Mouse (Mus musculus) MEL (cell line): ENCODE measurements around the gene Coro7. TPM values are rescaled to one million over a fixed set of nuclear protein-coding genes. Genes with fewer than 3 reads are reported as not detected.

Source experiments
- DNase-seq: peaks from one replicate; pipeline ENCODE4 v3.0.0; 2011; ENCODE audit warnings: low read depth, low spot score
- H3K27ac ChIP-seq: 2 replicates; pipeline ENCODE4 v1.5.1; 2012; ENCODE audit warnings: low read depth, mild to moderate bottlenecking, control low read depth, low read length, moderate library complexity; ENCODE audit not compliant: control insufficient read depth
- H3K27me3 ChIP-seq, 2 experiments: fragments of 150-350 bp in 1 of 2; sonication (generic) in 1 of 2; 2 replicates each; pipeline ENCODE4 v1.6.1; 2012; ENCODE audit warnings: low read length in 2 of 2, mild to moderate bottlenecking in 2 of 2, improper control_type of control experiment in 1 of 2, moderate library complexity in 1 of 2; ENCODE audit not compliant: insufficient read depth in 2 of 2, control insufficient read depth in 1 of 2
- H3K36me3 ChIP-seq, 2 experiments: 2 replicates each; pipeline ENCODE4 v1.6.1; 2012 to 2014; ENCODE audit warnings: low read length in 2 of 2, improper control_type of control experiment in 1 of 2, inconsistent platforms in 1 of 2, mild to moderate bottlenecking in 1 of 2; ENCODE audit not compliant: insufficient read depth in 2 of 2, control insufficient read depth in 1 of 2
- H3K4me1 ChIP-seq, 2 experiments: fragments of 150-350 bp in 1 of 2; sonication (generic) in 1 of 2; 2 replicates each; pipeline ENCODE4 v1.6.1; 2012; ENCODE audit warnings: low read length in 2 of 2, improper control_type of control experiment in 1 of 2, mild to moderate bottlenecking in 1 of 2; ENCODE audit not compliant: insufficient read depth in 2 of 2, control insufficient read depth in 1 of 2
- H3K4me3 ChIP-seq, 2 experiments: fragments of 150-350 bp in 1 of 2; sonication (generic) in 1 of 2; 2 replicates each; pipeline ENCODE4 v1.5.1; 2012; ENCODE audit warnings: low read depth in 2 of 2, low read length in 2 of 2, mild to moderate bottlenecking in 2 of 2, moderate library complexity in 2 of 2, control low read depth in 1 of 2, improper control_type of control experiment in 1 of 2; ENCODE audit not compliant: control insufficient read depth in 1 of 2, insufficient read depth in 1 of 2
- H3K79me2 ChIP-seq: 2 replicates; pipeline ENCODE4 v1.6.1; 2012; ENCODE audit warnings: mild to moderate bottlenecking, low read length, moderate library complexity; ENCODE audit not compliant: control insufficient read depth, poor library complexity, insufficient read depth
- H3K9ac ChIP-seq: 2 replicates; pipeline ENCODE4 v1.6.1; 2012; ENCODE audit warnings: low read depth, mild to moderate bottlenecking, control low read depth, low read length, moderate library complexity; ENCODE audit not compliant: control insufficient read depth, poor library complexity, severe bottlenecking
- H3K9me3 ChIP-seq: fragments of 150-350 bp; sonication (generic); replicated peaks from 2 replicates; pipeline ENCODE4 v1.6.1; 2012; ENCODE audit warnings: mild to moderate bottlenecking, low read length, improper control_type of control experiment, moderate library complexity; ENCODE audit not compliant: insufficient read depth
- CHD1 ChIP-seq: IDR thresholded peaks from 2 replicates; pipeline ENCODE4 v1.6.1; 2012; ENCODE audit warnings: low read depth, mild to moderate bottlenecking, inconsistent platforms, low read length, improper control_type of control experiment
- CTCF ChIP-seq, 3 experiments: IDR thresholded peaks in 2 of 3; conservative IDR thresholded peaks in 1 of 3; 2 replicates each; pipeline ENCODE4 v1.5.1; 2011 to 2012; ENCODE audit warnings: low read length in 3 of 3, low read depth in 2 of 3, mild to moderate bottlenecking in 2 of 3, improper control_type of control experiment in 1 of 3, inconsistent platforms in 1 of 3, mixed read lengths in 1 of 3, moderate library complexity in 1 of 3; ENCODE audit not compliant: control insufficient read depth in 1 of 3, insufficient read depth in 1 of 3, poor library complexity in 1 of 3, severe bottlenecking in 1 of 3
- E2F4 ChIP-seq: IDR thresholded peaks from 2 replicates; pipeline ENCODE4 v1.6.1; 2011; ENCODE audit warnings: low read depth, low read length, improper control_type of control experiment, borderline replicate concordance
- ETS1 ChIP-seq: IDR thresholded peaks from 2 replicates; pipeline ENCODE4 v1.6.1; 2012; ENCODE audit warnings: low read depth, mild to moderate bottlenecking, inconsistent platforms, low read length, improper control_type of control experiment, moderate library complexity
- GATA1 ChIP-seq: IDR thresholded peaks from 2 replicates; pipeline ENCODE4 v1.6.1; 2011; ENCODE audit warnings: low read depth, low read length, improper control_type of control experiment
- MAZ ChIP-seq: IDR thresholded peaks from 2 replicates; pipeline ENCODE4 v1.6.1; 2012; ENCODE audit warnings: low read depth, mild to moderate bottlenecking, inconsistent platforms, low read length, improper control_type of control experiment
- MEF2A ChIP-seq: IDR thresholded peaks from 2 replicates; pipeline ENCODE4 v1.6.1; 2014; ENCODE audit warnings: low read depth, mild to moderate bottlenecking, inconsistent platforms, low read length, improper control_type of control experiment; ENCODE audit not compliant: poor library complexity, insufficient replicate concordance, severe bottlenecking; ENCODE audit errors: extremely low read depth
- NELFE ChIP-seq: IDR thresholded peaks from 2 replicates; pipeline ENCODE4 v1.6.1; 2011; ENCODE audit warnings: low read depth, low read length, improper control_type of control experiment
- NRF1 ChIP-seq: IDR thresholded peaks from 2 replicates; pipeline ENCODE4 v1.6.1; 2014; ENCODE audit warnings: low read depth, mild to moderate bottlenecking, inconsistent platforms, low read length, improper control_type of control experiment, moderate library complexity; ENCODE audit not compliant: poor library complexity, insufficient read depth, severe bottlenecking
- POLR2A ChIP-seq, 2 experiments: IDR thresholded peaks; 2 replicates each; pipeline ENCODE4 v1.6.1; 2011 to 2012; ENCODE audit warnings: low read length in 2 of 2, mild to moderate bottlenecking in 2 of 2, control low read depth in 1 of 2, improper control_type of control experiment in 1 of 2, low read depth in 1 of 2, moderate library complexity in 1 of 2; ENCODE audit not compliant: control insufficient read depth in 1 of 2, insufficient read depth in 1 of 2, poor library complexity in 1 of 2
- RCOR1 ChIP-seq: IDR thresholded peaks from 2 replicates; pipeline ENCODE4 v1.6.1; 2012; ENCODE audit warnings: low read depth, mild to moderate bottlenecking, inconsistent platforms, low read length, improper control_type of control experiment
- SMC3 ChIP-seq: IDR thresholded peaks from 2 replicates; pipeline ENCODE4 v1.6.1; 2011; ENCODE audit warnings: low read depth, low read length, improper control_type of control experiment
- TBP ChIP-seq: IDR thresholded peaks from 2 replicates; pipeline ENCODE4 v1.8.0; 2011; ENCODE audit warnings: low read depth, low read length, improper control_type of control experiment
- UBTF ChIP-seq: IDR thresholded peaks from 2 replicates; pipeline ENCODE4 v1.6.1; 2012; ENCODE audit warnings: low read depth, mild to moderate bottlenecking, inconsistent platforms, low read length, improper control_type of control experiment, moderate library complexity, borderline replicate concordance; ENCODE audit not compliant: insufficient read depth
- USF2 ChIP-seq, 2 experiments: IDR thresholded peaks; 2 replicates each; pipeline ENCODE4 v1.6.1; 2011 to 2012; ENCODE audit warnings: improper control_type of control experiment in 2 of 2, low read length in 2 of 2, borderline replicate concordance in 1 of 2, inconsistent platforms in 1 of 2, low read depth in 1 of 2, mild to moderate bottlenecking in 1 of 2; ENCODE audit not compliant: insufficient read depth in 1 of 2
- ZKSCAN1 ChIP-seq: IDR thresholded peaks from 2 replicates; pipeline ENCODE4 v1.6.1; 2012; ENCODE audit warnings: low read depth, mild to moderate bottlenecking, inconsistent platforms, low read length, improper control_type of control experiment, moderate library complexity
- ZMIZ1 ChIP-seq: IDR thresholded peaks from 2 replicates; pipeline ENCODE4 v1.6.1; 2012; ENCODE audit warnings: low read depth, mild to moderate bottlenecking, inconsistent platforms, low read length, improper control_type of control experiment, moderate library complexity
- ZNF384 ChIP-seq: IDR thresholded peaks from 2 replicates; pipeline ENCODE4 v1.6.1; 2012; ENCODE audit warnings: low read depth, mild to moderate bottlenecking, inconsistent platforms, low read length, improper control_type of control experiment
- polyA plus RNA-seq, 2 experiments: library from polyadenylated mRNA; stranded (reverse) in 1 of 2; unstranded in 1 of 2; fragments of >175 nt in 1 of 2; fragments of >200 nt in 1 of 2; gene quantifications; 2 replicates each; pipeline versions ENCODE4 v1.2.1 to v1.2.4; 2012; ENCODE audit warnings: low replicate concordance in 2 of 2, low read depth in 1 of 2; ENCODE audit not compliant: insufficient read length in 2 of 2, insufficient read depth in 1 of 2, missing spikeins in 1 of 2
- total RNA-seq: library from RNA; depleted of rRNA; stranded (reverse); fragments of 300-350 nt; gene quantifications from 2 replicates; pipeline ENCODE4 v1.2.3, GENCODE M21; 2012

Coro7 gene
- total and polyA plus RNA-seq, 3 experiments = 9.8 to 38.3 TPM; not detected in 1

- no peak overlapping the region for H3K27ac ChIP-seq
- H3K9ac ChIP-seq = no peak overlapping the region
- no peak for TF ChIP-seq GATA1
- no peak for TF ChIP-seq CTCF (IDR thresholded peaks at IDR 0.05 in 2 of 3, conservative IDR thresholded peaks at IDR 0.05 in 1 of 3; ENCODE audit: control insufficient read depth in 1 of 3, insufficient read depth in 1 of 3, low read depth in 2 of 3, low read length in 3 of 3, poor library complexity in 1 of 3, severe bottlenecking in 1 of 3)
- no peak for TF ChIP-seq NRF1
- TF ChIP-seq NELFE = no peak
- TF ChIP-seq ZKSCAN1 = no peak
- no peak for TF ChIP-seq ETS1
- no peak for TF ChIP-seq USF2 (IDR thresholded peaks at IDR 0.05; ENCODE audit: borderline replicate concordance in 1 of 2, insufficient read depth in 1 of 2, low read depth in 1 of 2, low read length in 2 of 2)
- no peak for TF ChIP-seq RCOR1
- TF ChIP-seq SMC3 = no peak
- no peak for TF ChIP-seq UBTF
- no peak for TF ChIP-seq ZMIZ1
- TF ChIP-seq ZNF384 = no peak
- no peak for TF ChIP-seq TBP
- TF ChIP-seq MEF2A = no peak
- TF ChIP-seq E2F4 = no peak
- TF ChIP-seq, all 39 proteins: peak for 0
Measured at GRCm38 (mm10) chr16:4595527-4595963, 84.0 kb downstream of the Coro7 start.

GRCm38 (mm10) chr16:4594814-4595526, 84.6 kb downstream of the Coro7 start:
- H3K4me3 ChIP-seq = peak overlapping the region; percentile 46 to 51
- no peak overlapping the region for H3K27ac ChIP-seq
- TF ChIP-seq ZMIZ1 = no peak
- 0 out of 2 replicates have a peak, but pooled peaks have one; percentile 43 for TF ChIP-seq MAZ
- TF ChIP-seq POLR2A (IDR thresholded peaks at IDR 0.05; ENCODE audit: control insufficient read depth in 1 of 2, insufficient read depth in 1 of 2, low read depth in 1 of 2, low read length in 2 of 2, poor library complexity in 1 of 2) = 0 out of 4 replicates have a peak, but pooled peaks of 1 of the 2 experiments have one; percentile 3
- no peak for TF ChIP-seq CHD1
- no peaks in the 10 kb centered on the region; a peak in 1 of 4 replicates for H3K4me1 ChIP-seq
- peak overlapping the region; percentile 61 for H3K9ac ChIP-seq
- no peaks in the 10 kb centered on the region for H3K79me2 ChIP-seq
- no peaks in the 10 kb centered on the region for H3K36me3 ChIP-seq
- H3K9me3 ChIP-seq = no peaks in the 10 kb centered on the region
- 0 out of 4 replicates have a peak, but pooled peaks cover 0 to 3% of the 10 kb centered on the region in 2 experiments for H3K27me3 ChIP-seq
- DNase-seq = no peak

More at GRCm38 (mm10) chr16:4595527-4595963, 84.0 kb downstream of the Coro7 start:
- DNase-seq = no peak
- Histone ChIP-seq H3K4me3 (no peak overlapping the region; a peak in 1 of 4 replicates), H3K4me1 (no peaks in the 10 kb centered on the region; a peak in 1 of 4 replicates), H3K79me2 (no peaks in the 10 kb centered on the region), H3K27me3 (0 out of 4 replicates have a peak, but pooled peaks cover 0 to 3% of the 10 kb centered on the region in 2 experiments), H3K36me3 (no peaks in the 10 kb centered on the region), H3K9me3 (no peaks in the 10 kb centered on the region)
